Mouse (Mus musculus): Measurements from ENCODE around the gene Npy4r.

The Npy4r gene

DNA sequence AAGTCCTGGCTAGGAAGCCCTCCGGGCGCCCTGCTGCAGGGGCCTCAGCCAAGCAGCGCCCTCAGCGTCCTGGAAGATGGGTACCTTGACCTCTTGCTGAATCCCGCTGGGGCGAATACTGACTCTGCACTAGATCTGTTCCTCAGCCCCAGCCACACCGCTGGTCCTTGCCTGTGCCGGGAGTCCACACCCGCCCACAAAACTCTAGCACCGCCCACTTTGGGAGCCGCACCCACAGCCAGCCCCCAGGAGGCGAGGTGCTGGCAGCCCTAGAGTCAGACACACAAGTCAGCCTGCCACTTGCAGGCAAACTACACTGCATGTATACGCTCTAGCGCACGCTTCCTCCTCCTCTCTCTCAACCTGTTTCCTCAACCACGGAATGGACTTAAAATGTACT lies at the start of gene Npy4r:
Gene Npy4r (minus strand): TSS at position 148 of the 400 bp plus-strand sequence.
- peak; percentile 68 for DNase-seq

DNA sequence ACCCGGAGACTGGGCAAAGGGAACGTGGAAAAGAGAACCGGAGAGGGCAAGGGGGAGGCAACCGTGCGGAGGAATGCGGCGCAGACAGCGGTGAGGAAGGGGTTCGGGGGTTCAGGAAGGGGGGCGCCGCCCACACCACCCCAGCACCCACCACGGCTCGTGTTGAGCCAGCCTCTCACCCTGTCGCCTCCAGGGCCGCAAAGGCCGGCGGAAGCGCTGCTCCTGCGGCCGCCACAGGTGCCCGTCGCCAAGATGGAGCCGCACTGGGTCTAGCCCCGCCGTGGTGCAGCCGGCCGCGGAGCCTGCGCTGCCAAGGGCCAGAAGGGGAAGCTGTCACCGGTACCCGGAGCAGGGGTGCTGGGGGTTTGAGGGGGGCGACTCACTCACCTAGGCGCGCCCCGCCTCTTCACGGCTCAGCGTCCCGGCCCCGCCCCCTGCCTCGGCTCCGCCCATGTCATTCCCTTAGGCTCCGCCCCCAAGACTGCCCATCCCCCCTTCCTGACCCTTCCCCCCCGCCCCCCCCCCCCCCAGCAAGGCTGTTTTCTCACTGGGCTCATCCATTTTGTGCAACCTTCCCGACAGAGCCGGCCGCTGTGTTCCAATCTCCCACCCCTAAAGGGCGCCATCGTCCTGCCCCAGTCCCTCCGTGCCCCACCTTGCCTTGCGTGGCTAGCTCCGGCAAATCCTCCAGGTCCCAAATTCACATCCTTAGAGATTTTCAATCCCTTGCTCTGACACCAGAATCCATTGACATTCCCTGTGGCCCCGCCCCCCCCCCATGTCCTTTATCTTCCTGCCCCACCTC lies 49.1 kb upstream of the Npy4r start, which contains the start of gene Gprin2:
Gene Gprin2 (minus strand): TSS at position 423 of the 805 bp plus-strand sequence.
- DNase-seq = peak; percentile 26

DNA sequence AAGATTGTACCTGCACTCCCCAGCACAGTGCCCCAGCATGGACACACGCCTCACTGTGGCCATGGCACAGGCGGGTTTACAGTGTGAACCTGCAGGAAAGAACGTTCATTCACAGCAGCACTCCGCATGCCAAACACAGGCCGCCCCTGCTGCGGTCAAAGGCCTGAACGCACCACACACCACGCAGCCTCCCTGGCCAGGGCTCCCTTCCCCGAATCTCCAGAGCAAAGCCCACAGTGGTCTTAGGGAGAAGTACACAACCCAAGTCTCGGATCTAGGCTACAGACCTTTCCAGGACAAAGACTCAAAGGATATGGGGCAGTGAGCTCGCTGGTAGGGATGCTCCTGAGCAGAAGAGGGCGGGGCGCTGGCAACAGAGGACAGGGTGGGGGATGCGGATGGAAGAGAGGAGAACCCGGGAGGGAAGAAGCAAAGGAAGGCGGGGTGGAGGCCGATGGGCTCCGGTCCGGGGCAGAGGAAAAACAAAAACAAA lies 48.5 kb upstream of the Npy4r start:
- peak; percentile 22 for DNase-seq

DNA sequence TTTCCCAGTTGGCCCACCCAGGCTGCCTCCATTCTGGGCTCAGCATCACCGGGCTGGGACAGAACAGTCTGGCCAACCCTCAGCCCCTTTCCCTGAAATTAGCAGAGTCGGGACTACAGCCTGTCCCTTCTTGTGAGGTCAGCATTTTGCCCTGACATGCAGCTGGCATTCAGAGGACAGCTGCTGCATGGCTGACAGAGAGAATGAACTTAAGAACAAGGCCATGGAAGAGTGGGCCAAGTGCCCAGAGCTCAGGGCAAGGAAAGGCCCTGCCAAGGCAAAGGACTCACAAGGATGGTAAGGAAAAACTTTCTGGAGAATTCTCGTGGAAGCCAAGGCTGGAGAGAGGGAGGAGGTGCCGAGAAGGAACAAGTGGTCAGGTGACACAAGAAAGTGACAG lies 44.4 kb upstream of the Npy4r start:
- no peak for DNase-seq

DNA sequence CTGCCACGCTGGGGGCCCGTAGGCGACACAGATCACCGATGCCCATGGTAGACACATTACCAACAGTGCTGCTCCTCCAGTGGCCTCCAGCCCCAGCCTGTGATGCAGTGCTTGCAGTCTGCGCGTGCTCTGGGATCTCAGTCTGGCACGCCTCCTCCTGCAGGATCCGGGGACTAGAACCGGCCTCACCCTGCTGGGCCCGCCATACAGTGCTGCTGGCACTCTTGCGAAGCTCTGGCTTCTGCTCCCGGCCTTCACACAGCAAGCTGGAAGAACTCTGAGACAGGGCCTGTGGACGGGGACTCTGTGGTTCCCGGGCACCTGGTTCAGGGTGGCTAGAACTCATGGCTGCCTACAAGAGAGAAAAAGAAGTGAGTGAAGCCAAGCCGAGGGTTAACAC lies 43.2 kb upstream of the Npy4r start:
- no peak for DNase-seq

DNA sequence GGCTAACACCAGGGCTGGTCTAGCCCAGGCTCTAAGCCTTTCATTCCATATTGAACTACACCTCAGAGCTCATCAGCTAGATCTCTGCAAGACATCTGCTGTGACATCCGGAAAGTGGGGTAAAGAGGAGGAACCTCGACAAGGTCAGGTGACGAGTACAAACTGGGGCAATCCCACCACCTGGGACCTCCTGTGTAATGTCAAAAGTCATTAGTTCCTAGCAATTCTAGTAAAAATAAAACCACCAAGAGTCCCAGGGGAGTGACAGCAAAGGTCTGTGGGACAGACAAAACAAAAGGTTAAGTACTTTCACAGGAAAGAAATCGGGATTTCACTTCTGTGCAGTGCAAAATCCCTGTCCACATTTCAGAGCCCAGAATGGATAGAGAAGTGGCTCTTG lies 41.6 kb upstream of the Npy4r start:
- DNase-seq = no peak

DNA sequence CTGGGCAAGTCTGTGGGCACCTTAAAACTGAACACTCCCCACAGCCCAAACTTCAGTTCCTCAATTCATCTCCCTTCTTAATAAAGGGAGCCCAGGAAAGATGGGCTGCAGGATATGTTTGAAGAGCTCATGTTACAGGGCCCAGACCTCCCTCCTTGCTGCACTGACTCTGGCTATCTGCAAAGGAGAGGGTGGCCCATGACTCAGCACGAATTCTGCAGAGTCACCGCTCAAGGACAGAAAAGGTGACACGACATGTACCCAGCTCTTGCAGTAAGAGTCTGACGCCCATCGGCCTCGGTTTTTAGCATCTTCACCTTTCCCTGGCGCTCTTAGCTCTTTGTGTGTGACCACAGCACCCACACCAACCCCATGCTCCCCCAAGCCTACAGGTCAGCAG lies 38.1 kb upstream of the Npy4r start:
- DNase-seq = peak; percentile 87

DNA sequence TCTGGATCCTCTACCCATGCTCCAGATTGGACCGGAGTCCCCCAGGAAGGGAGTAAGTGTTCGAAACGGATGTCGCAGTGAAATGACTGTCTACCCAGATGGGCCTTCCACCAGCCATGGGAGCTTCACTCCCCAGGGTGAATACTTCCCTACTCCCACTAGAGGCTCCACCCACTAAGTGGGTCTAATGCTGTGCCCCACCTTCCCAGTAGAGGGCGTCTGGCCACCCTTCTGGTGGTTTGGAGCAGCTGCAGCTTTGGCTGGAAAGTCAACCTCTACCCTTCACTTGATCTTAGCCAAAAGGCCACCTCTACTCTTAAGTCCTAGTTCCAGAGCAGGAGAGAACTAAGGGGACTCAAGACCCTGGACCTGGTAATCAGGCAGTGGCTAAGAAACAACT lies 36.3 kb upstream of the Npy4r start:
- DNase-seq = peak; percentile 79

DNA sequence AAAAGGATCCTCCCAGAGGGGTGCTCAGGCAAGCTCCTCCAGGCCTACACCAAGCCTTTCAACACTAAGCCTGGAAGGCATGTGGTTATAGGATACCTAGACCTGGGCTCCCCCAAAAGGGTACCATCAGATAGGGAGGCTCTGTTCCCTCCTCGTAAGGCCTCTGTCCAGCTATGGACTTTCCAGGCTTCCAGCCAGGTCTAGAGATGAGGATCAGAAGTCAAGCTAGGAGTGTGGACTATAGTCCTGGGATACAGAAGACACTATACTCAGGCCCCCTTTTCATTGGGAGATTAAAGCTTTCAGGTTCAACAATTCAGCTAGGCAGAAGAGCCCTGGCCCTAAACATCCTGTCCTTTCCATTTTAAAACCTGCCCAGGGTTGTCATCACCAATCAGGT lies 30.8 kb upstream of the Npy4r start:
- DNase-seq = no peak

DNA sequence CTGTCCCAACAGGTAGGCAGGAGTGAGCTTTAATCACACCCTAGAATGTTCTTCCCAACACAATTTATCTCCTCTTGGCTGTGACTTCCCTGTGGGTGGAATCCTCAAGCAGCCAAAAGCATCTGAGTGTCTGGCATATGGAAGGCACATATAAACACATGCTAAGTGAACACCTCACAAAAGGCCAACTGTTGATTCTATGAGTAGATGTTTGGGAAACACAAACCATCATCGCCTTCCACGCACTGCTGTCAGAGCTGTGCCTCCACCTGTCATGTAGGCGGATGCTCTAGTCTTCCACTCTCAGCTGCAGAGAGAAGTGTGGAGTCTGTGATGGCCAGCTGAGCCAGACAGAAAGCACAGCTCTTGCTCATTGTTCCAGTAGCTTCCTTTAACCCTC lies 27.1 kb upstream of the Npy4r start:
- no peak for DNase-seq

DNA sequence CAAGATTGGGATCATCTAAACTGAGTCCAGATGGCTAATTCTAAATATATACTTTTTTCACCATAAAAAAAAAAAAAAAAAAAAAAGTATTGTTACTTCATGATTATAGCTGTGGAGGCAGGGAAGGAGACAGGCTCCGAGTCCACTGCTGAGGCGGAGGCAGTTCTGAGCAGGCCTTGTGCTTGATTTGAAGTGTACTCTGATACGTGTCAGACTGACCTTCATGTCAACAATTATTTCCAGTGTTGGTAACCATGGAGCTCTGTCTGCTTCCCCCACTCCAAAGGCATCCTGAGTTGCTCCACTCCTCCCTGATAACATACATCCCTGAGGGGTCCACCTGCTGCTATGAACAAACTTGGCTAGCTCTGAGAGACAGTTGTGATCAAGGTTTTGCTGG lies 18.8 kb upstream of the Npy4r start:
- DNase-seq = no peak

DNA sequence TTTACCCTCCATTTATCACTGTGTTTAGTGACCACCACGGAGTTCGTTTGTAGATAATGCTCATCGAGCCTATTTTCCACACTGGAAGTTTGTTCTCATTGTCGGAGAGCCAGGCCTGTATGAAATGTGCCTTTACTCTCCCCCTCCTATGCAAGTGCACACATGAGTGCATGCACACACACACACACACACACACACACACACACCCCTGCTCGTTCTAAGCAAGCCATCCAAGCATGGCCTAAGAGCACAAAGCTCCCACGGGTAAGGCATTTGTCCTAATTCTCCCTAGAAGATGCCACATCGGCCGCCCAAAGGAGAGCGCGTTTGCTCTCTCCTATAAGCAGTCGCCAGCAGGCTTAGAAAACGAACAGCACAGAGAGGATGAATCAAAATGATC lies 3.5 kb upstream of the Npy4r start:
- DNase-seq = no peak

DNA sequence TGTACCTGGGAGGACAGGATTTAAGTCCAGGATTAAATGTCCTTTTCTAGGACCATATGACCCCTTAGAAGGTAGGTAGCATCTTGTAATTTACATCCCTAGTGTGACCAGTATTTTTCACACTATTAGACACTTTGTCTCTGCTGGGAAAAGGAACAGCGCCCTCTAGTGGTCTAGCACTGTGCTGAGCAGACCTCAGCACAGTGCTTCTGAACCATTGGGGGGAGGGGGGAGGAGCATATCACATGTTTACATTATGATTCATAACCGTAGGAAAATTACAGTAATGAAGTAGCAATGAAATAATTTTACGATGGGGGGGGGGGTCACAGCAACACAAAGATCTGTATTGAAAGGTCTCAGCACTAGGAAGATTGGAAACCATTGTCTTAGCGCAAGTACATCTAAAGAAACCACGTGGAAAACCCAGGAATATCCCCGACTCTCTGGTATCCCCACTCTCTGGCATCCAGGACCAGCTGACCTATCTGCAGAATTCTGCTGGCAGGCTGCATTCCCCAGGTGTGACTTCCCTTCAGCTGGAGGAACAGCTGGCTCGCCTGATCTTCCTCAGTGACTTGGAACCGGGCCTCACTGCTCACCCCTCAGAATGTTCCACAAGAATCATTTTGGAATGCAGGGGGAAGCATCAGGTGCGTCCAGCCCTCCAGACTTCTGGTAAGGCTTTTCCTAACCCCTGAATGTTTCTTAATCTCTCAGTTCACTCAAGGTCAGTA lies 2.5 kb upstream of the Npy4r start:
- DNase-seq = peak; percentile 55

DNA sequence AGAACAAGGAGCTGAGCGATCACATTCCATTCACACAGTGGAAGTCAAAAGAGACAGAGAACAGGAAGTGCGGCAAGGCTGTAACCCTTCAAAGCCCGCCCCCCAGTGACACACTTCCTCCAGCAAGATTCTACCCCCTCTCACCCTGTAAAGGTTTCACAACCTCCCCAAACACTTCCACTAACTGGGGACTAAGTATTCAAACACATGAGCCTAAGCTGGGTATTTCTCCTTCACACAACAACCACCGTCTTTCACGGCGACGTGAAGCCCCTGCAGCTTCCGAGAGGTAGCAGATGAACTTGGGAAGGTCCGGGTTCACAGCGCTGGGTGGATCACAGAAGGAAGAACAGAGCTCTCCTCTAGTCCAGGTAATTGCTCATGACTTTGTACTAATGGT lies 9.4 kb downstream of the Npy4r start:
- DNase-seq = no peak

DNA sequence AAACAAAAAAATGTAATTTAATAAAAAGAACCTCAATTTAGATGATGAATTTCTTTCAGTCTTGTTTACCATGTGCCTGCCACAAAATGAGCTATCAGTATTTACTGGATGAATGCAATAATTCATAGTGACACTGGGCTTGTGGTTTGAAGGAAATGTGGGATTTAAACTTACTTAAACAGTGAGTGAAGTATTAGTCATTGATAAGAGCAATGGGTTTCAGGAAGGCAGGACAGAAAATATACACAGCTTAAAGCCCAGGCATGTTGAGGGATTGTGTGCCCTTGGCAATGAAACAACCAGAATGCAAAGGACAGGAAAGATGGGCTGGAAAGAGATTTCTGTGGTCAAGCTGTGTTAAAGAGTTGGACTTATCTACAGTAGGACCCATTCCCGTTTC lies 10.0 kb downstream of the Npy4r start:
- no peak for DNase-seq

DNA sequence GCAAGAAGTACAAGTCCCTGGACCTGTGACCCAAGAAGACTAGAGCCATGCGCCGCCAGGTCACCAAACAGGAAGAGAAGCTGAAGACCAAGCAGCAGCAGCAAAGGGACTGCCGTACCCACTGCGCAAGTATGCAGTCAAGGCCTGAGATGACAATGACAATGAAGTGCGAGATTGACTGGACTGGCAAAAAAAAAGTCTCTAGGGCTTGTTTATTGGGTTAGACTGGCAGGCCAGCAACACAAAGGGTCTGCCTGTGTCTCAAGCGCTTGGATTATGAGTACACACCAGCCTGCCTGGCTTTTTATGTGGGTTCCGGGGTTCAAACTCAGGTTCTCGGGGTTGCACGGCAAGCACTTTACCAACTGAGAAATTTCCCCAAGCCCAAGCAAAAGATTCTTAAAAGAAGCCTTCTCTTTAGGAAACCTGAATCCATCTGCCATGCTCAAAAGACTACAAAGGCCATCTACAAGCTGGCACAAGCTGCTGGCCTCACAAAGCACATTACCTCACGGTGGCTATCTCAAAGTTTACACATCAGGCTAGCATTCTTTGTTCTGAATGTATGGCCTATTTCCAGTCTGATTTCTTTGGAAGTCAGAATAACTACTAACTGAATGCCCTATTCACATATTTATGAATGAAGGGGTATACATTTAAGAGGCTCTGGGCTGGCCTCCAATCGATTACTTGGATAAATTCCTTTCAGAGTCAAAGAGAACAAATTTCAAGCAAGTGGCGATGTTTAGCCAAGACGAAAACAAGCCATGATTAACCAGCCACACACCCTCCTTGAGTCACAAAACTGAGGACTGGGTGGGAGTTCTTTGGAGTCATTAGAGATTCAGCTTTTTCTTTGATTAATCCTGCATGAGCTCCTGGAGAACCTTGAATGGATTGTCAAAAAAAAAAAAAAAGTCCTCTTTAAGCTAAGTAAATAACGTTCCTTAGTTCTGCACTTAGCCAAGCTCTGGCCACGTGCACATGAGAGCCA lies 12.3 kb downstream of the Npy4r start:
- no peak for DNase-seq

DNA sequence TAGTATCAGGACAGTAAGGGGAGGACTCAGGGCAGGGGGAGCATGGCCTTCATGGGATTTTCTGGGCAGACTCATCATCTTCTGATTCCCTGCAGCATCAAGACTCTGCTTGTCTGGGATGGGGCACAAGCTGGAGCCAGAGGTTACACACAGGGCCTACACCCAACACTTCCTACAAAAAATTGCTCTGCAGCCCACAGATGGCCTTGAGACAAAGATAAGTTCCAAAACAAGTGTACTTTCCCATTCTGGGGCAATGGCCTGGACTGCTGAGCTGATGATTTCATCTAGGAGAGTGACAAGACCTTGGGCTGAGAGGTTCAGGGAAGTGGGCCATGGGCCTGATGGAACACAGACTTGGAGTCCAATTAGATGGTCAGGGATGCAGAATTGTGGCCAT lies 16.9 kb downstream of the Npy4r start:
- no peak for DNase-seq

DNA sequence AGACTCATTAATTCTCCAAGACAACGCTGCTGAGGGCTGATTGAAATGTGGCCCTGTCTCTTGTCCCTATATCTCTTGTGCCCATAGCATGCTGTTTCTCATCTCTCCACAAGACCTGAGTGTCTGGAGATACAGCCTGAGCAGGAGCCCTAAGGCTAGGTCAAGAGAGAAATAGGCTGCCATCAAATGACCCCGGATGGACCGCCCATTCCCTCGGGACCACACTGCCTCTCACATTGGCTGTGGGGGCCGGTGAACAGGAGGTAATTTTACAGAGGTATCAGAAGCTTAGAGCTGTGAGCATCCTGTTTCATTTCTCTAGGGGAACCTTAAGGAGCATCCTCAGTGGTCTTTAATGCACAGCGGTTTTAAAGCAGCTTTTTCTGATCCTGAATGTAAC lies 21.1 kb downstream of the Npy4r start:
- DNase-seq = no peak

DNA sequence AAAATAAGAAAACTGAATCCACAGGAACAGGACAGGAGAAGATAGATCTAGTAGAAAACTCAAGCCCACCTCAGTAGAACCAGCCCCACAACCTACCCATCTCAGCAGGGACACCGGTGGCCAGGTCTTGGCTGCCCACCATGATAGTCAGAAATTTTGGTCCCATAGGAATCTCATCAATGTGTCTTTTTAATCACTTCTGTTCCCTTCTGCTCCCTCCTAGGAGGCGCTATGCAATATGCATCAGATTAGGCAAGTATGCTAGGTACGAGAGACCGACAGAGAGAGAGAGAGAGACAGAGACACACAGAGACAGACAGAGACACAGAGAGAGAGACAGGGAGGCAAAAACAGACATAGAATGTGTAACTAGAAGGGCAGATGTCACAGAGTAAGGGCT lies 30.6 kb downstream of the Npy4r start:
- no peak for DNase-seq

DNA sequence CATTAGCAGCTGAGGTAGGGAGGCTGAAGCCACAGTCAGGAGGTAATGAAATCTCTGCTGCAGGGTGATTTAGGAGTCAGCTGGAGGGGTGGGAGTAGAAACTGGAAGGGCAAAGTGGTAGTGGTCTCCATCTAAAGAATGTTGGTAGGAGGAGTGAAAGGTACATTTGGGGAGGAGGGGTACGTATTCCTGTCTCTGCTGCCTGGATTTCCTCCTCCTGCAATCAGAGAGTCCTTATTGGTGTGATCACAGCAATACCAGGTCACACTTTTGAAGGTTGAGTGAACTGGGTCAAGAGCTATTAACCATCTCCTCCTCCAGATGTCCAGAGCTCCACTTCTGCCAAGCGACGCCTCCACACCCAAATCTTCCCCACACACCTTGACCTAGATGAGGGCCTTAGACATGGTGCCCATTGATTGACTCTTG lies 31.4 kb downstream of the Npy4r start:
- no peak for DNase-seq

DNA sequence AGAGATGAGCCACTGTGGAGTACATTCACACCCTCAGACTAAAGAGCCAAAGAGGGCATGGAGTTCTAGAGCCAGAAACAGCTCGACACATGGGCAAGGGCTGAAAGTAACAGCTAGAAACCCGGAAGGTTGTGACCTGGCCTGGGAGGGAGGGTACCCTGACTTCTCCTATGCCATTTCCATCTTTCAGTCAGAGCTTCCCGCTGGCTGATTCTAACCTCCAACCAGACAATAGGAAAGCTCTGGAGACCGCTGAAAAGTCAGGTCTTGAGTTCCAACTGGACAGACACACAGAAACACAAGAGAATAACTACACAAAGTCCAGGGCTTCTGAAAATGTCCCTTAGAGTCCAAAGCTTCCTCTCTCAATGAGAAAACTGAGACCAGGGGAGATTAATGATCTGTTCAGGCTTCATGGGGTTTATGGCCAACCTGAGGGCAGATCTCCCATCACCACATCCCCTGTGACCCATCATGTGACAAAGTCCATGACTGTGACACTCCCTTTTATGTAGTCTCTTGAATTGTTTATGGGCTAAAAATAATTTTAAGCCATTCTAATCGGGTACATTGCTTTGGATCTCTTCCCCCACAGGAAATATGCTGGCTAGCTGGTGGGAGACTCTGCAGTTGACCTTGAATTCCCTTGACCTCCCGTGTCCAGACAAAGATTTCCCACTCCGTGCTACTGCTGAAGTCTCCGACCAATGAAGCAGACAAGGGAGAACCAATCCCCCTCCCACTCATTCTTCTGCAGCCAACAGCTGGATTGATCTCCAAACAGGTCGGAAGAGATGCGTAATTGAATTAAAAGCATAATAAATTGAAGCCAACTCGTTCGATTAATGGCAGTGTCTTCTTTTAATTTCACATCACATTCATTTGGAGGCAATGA lies 32.0 kb downstream of the Npy4r start:
- no peak for DNase-seq

Measured in liver (tissue).